Mouse (Mus musculus) v-Abl transformed pro-B cells (cell line): ENCODE data around the gene Invs.

Experiments
- in situ Hi-C, 2 experiments: fragments of 400-800 bp; cut with MboI; formaldehyde crosslinking; loops; one replicate each; pipeline ENCODE4 v1.15.1; 2025; ENCODE audit not compliant: unreplicated experiment in 2 of 2

The Invs gene

DNA sequence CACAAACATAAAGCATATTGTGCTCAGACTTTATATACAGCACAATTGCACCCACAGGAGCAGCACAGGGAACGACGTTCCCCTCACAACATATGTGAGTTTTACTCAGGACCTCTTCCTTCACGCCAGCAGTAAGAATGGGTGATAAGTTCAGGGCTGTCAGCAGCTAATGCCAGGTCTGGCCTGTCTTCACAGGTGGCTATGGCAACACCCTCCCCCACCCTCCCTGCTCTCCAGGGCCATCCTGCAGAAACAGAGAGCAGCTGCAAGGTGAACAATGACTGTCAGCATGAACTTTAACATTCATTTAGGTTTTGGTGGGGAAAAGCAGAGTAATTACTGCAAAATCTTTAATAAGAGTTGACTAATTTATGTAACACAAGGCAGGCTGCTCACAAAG lies 147.9 kb downstream of the Invs start:
- in situ Hi-C loops, result no loop called here

- in situ Hi-C loops, result no loop called here
Observed at GRCm38 (mm10) chr4:48428054-48428453, 148.5 kb downstream of the Invs start.

DNA sequence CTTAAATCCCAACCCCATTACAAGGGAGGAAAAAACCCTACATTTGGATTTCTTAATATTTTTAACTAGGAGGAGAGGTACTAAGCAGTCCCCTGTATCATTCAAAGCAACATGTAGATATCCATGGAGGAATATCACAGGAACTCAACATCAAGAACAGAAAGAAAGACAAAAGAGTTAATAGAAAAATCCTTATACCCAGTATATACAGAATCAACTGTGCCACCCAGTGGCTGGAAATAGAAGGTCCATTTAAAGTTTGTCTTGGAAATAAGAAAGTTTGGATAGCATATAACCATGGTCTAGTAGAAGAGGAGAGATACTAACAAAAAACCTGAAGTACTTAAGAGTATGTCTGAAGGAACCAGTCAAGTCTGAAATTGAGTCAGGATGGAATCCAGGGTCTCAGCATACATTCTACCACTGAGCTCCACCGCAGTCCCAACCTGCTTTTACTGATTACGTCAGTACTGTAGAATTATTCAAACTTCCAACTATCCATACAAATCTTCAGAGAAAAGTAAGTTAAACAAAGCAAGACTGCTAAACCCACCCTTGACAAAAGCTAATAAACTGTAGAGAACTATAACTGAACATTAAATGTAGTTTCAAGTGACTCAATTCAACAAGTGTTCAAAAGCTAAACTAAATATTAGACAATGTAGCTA lies 174.7 kb downstream of the Invs start:
- in situ Hi-C loops, result loop anchor here (25.0 kb wide), 3 partner anchors 708 to 1183 kb away; partner anchors contain the start of gene Rnf20 (in 1 of the 2)

GRCm38 (mm10) chr4:48458436-48458835 lies 178.9 kb downstream of the Invs start:
- in situ Hi-C loops, result loop anchor here (25.0 kb wide), 3 partner anchors 704 to 1179 kb away; partner anchors contain the start of gene Rnf20 (in 1 of the 2)

- in situ Hi-C loops, result loop anchor here (10.0 to 25.0 kb wide), 5 partner anchors 416 to 1176 kb away; partner anchors contain the start of genes Rnf20 (in 2 of the 2) and Nr4a3 (in 1 of the 2)
Observed at GRCm38 (mm10) chr4:48461060-48461459, 181.5 kb downstream of the Invs start.

- in situ Hi-C loops, result loop anchor here (10.0 to 25.0 kb wide), 4 partner anchors 426 to 1166 kb away; partner anchors contain the start of genes Nr4a3 (in 1 of the 2) and Rnf20 (in 1 of the 2)
Observed at GRCm38 (mm10) chr4:48470977-48471376, 191.4 kb downstream of the Invs start.

- in situ Hi-C loops, result loop anchor here (10.0 to 25.0 kb wide), 4 partner anchors 427 to 1165 kb away; partner anchors contain the start of genes Nr4a3 (in 1 of the 2) and Rnf20 (in 1 of the 2)
Observed at GRCm38 (mm10) chr4:48472052-48472791, 192.7 kb downstream of the Invs start.

DNA sequence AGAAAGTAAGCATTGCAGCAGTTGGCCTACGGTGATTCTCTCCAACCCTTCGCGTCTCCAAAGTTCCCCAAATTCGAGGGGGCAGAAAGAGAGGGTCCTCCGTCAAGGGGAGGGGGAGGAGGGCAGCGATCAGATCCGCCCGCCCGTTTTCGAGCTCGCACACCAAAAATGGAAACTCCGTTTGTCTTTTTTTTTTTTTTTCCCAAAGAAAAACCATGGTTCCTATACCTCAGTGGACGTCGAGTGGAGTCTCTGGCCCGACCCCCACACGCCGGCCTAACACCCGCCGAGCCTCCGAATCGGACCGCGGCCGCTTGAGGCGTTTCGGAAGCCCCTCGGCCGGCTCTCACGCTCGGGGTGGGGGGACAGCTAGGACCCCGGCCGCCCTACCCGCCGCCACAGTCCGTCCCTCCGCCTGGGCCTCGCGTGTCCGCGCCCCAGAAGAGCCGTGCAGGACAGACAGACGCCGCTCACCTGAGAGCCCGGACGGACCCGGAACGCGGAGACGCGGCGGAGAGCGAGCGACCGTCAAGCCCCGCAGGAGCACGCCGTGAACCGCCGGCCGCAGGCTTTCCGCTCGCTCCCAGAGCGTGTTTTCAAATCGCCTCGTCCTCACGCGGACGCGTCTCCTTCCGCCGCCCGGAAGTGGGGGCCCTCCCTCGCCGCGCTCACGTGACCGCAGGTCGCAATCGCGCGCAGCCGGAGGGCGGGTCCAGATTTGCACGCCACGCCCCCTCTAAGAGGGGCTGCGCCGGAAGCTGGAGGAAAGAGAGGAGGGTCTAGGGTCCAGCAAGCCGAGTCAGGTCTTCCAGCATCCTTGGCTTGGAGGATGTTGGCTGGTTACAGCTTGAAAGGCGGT lies 193.5 kb downstream of the Invs start, which contains the start of gene Tex10:
Gene Tex10, minus strand, starts transcription at position 668 of the 859 bp plus-strand sequence.
- in situ Hi-C loops, result loop anchor here (10.0 to 25.0 kb wide), 4 partner anchors 428 to 1164 kb away; partner anchors contain the start of genes Nr4a3 (in 1 of the 2) and Rnf20 (in 1 of the 2)

GRCm38 (mm10) chr4:48473651-48474011 lies 194.1 kb downstream of the Invs start:
- in situ Hi-C loops, result loop anchor here (10.0 to 25.0 kb wide), 4 partner anchors 429 to 1164 kb away; partner anchors contain the start of genes Nr4a3 (in 1 of the 2) and Rnf20 (in 1 of the 2)

DNA sequence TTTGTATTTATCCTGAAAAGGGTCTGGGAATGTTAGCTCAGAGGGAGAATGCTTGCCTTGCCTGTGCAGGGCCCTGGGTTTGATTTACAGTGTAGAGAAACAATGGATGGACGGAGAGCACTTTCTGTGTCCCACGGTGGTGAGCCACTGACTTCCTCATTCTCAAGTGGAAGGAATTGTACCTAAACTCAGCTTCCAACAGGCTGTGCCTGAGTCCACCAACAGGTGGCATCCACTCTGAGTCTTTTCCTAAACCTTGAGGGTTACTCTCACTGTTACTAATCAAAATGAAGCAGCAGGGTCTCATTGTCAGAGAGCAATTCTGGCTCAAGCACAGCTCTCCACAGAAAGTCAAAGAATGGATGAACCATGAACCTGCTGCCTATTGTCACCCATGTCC lies 201.7 kb downstream of the Invs start:
- in situ Hi-C loops, result no loop called here
